Mouse (Mus musculus) layer of hippocampus, postnatal 36 days (tissue): ENCODE data around the gene Dhx16. TPM values are rescaled to one million over a fixed set of nuclear protein-coding genes. Genes with fewer than 3 reads are reported as not detected.
A peak's percentile ranks its signal among the peaks of the same experiment; 100 is the strongest.
"Not testable (repeated sequence)": the region's sequence is repeated elsewhere in the genome, so short reads cannot be mapped to it uniquely, and the experiment has no call there.

Experiments used
- DNase-seq, 2 experiments: peaks; one replicate each; pipeline ENCODE4 v3.0.0; 2022
- microRNA-seq, 2 experiments: library from miRNA; unstranded; fragments of <30 nt; microRNA quantifications; one replicate each; pipeline ENCODE4 v1.2.0; 2021
- total RNA-seq, 2 experiments: library from RNA; stranded (reverse); gene quantifications; 2 replicates each; pipeline ENCODE4 v1.2.3; 2021

Dhx16 gene
- total RNA-seq, 2 experiments from 2014 or later, result 32.0 to 37.4 TPM

DNA sequence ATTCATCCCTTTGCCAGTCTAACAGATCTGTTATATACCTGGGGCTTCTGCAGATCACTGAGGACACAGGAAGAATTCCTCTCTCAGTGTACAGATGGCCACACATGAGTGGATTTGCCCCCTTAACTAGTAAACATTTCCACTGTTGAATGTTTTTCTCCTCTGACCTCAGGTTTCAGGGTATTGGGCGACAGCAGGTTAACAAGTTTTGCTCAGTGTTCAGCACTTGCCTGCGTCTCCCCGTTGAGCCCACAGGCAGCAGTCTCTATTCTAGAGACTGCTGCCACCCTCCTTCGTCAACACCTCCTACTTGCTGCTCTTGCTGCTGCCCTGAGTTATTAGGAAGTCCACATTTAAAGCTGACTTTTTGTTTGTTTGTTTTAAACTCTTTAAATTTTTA is 42.1 kb downstream of the Dhx16 start:
- DNase-seq, result no peak

DNA sequence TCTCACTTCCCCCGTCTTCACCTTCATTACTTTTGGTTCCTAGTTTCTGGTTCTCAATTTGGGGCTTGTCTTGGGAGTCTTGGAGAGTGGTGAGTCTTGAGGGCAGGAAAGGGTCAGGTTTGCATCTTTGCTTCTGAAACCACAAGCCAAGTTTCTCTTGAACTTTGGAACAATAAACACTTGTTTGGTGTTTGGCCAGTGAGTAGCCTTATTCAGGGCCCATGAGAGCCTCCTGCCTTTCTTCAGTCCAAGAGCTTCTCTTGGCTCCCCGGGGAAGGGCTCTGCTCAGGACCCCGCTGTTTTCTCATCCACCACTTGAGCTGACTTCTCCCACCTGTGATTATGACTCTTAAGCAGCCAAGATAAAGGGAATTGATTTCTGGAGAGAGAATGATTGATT is 42.9 kb downstream of the Dhx16 start:
- DNase-seq, result no peak

DNA sequence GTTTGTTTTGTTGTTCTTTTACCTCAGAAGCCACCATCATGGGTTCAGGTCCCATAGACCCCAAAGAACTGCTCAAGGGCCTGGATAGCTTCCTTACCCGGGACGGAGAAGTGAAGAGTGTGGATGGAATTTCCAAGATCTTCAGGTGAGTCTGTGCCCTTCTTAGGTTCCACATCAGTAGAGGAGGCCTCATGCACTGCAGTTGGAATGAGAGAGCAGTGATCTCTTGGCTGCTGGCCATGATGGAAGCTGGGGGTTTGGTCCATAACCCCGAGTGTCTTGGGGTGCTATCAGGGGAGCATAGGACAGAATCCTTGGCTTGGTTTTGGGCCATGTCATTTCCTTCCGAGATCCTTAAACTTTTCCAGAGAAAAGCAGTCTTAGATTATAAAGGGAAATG is 43.7 kb downstream of the Dhx16 start:
- DNase-seq, result no peak

DNA sequence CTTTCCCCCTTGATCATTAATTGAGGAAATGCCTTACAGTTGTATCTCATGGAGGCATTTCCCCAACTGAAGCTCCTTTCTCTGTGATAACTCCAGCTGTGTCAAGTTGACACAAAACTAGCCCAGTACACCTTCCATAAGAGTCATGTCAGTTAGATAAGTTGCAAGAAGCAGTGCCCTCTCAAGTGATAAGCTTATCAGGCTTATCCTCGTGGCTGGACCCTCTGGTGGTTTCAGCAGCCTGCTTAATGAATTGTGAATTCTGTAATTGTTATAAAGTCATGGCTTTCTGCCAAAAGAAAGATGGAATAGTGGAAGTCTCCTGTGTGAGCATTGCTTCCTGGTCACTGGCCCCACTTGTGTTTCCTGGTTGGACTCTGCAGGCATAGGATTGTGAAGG is 47.9 kb downstream of the Dhx16 start:
- DNase-seq, result no peak

DNA sequence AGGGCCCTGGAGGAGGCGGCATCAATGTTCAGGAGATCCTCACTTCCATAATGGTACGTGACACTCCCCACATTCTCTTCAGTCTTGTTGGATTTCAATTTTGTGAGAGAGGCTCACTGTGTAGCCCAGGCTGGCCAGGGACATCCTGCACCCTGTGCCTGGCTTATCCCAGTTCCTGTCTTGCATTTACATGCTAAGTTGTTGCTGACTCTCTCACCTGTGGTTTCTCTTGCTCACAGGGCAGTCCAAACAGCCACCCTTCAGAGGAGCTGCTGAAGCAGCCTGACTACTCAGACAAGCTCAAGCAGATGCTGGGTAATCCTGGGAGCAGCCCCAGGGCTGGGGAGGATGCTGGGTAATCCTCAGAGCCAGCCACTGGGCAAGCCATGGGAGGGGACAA is 49.9 kb downstream of the Dhx16 start:
- DNase-seq, result no peak

DNA sequence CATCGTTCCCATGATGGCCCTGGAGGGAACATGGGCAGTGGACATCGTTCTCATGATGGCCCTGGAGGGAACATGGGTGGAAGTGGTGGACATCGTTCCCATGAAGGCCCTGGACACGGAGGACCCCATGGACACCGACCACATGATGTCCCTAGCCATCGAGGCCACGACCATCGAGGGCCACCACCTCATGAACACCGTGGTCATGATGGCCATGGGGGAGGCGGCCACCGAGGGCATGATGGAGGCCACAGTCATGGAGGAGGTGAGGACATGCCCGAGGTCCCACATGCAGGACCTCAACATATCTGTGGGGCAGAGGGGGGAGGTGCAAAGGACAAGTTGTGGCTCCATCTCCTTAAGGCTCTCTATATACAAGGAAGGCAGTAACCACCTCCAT is 51.0 kb downstream of the Dhx16 start:
- no peak for DNase-seq

DNA sequence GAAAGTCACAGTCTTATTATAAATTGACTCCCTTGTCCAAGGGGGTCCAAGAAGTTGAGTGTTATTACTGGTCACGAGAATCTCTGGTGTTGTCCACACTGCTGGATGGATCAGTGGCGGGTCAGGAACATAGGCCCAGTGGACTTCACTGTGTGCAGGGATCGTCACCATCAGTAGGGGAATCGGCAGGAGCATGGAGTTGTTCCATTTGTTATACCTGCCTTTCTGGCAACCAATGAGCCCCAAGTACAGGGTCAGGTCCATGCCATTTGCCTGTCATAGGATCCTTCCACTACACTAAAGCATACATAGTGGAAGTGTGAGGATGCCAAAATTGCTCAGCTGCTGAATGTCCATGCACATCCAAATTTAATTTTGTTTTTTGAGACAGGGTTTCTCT is 53.0 kb downstream of the Dhx16 start:
- no peak for DNase-seq

DNA sequence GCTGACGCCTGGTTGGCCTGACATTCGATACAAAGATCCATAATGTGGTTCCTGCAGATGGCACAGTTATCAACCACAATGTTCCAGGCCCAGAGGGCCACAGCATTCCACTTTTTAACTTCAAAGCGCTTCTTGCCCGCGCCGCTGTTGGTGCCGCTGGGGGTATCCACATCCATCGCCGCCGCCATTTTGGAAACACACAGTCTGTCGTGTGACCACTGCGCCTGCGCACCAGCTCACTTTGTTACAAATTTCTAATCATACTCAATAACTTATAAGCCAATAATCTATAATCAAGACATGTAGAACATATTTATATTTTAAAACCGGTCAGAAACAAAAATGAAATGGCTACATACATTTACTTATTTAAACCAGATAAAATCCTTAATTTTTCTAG is 56.1 kb downstream of the Dhx16 start:
- DNase-seq, result not testable (repeated sequence)

DNA sequence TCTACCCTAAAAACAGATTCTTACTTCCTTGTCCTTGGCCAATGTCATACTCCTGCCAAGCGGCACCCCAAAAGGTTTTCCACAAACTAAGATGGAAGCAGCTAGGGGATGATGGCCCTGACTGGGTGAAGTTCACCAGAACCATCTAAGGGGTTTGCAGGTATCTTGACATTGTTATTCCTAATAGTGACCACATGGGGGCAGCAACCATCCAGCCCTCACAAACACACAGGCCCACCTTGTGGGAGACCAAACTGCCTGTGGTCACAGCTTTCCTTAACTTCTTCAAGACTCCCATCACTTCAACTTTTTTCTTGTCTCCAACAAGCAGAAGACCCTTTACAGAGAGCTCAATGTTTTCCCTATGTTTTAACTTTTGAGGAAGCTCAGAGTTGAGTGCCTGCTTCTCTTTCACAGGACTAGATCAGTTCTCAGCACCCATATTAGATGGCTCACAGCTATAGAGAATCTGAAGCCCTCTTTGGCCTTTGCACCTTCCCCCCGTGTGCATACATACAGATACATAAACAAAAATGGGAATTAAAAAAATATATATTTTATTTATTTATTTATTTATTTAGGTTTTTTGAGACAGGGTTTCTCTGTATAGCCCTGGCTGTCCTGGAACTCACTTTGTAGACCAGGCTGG is 58.2 kb downstream of the Dhx16 start:
- DNase-seq, result peak in 1 of 2 experiments; percentile 35

DNA sequence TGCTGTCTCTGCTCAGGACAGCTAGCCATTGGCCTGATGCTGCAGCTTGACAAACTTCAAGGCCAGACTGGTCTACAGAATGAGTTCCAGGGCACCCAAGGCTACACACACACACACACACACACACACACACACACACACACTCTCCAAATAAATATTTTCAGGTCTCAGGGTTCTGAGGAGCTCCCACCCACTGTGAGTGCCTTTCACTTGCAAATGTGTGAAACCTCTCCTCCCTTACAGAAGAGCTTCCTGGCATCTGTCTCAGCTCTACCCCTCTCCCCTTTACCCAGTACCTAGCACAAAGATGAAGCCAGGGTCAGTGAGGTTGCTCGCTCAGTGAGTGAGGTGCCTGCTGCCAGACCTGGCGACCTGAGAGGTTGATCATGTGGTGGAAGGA is 59.5 kb downstream of the Dhx16 start:
- DNase-seq, result no peak

DNA sequence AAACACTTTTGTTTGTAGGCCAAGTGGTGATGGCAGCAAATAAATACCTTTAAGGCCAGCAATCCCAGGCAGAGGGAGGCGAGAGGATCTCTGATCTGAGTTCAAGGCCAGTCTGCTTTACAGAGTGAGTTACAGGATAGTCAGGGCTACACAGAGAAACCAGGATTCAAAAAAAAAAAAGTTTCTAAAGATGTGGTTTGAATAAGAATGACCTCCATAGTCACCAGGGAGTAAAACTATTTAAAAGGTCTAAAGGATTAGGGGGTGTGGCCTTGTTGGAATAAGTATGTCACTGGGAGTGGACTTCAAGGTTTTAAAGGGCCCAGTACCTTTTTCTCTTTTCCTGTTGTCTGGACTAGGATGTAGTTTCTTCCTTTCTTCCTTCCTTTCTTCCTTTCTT is 60.3 kb downstream of the Dhx16 start:
- DNase-seq, result no peak

Small RNAs within 50 kb of the gene (microRNA-seq; reads per million reads assigned to microRNA genes)
- gene Gm28033 (0 reads per million in 2 experiments), gene Mir1894 (0 to 0.30 reads per million in 2 experiments)

Other genes starting within 250 kb of the Dhx16 start
- gene Mucl3, start 236.1 kb upstream of the Dhx16 start, total RNA-seq, result not detected
- gene Vars2, start 212.2 kb upstream of the Dhx16 start, total RNA-seq, result 10 to 100 TPM; 41.8 to 43.4 TPM
- 10 to 100 TPM; 31.1 to 32.1 TPM for gene Gtf2h4, start 206.1 kb upstream of the Dhx16 start, total RNA-seq
- 10 to 100 TPM; 62.7 to 63.9 TPM for gene Ddr1, start 175.2 kb upstream of the Dhx16 start, total RNA-seq
- gene Ier3, start 58.1 kb upstream of the Dhx16 start, total RNA-seq, result 1 to 10 TPM; 4.2 to 6.5 TPM
- 100 to 1,000 TPM; 124 to 132 TPM for gene Flot1, start 56.6 kb upstream of the Dhx16 start, total RNA-seq
- gene Tubb5, start 41.5 kb upstream of the Dhx16 start, total RNA-seq, result 100 to 1,000 TPM; 360 to 381 TPM
- 10 to 100 TPM; 13.1 to 19.5 TPM for gene Mdc1, start 38.3 kb upstream of the Dhx16 start, total RNA-seq
- 1 to 10 TPM; 1.5 to 2.2 TPM for gene Nrm, start 18.5 kb upstream of the Dhx16 start, total RNA-seq
- 1 to 10 TPM; 7.4 to 9.5 TPM for gene Ppp1r18, start 14.2 kb upstream of the Dhx16 start, total RNA-seq
- 10 to 100 TPM; 56.3 to 57.9 TPM for gene 2310061I04Rik, start 17.6 kb downstream of the Dhx16 start, total RNA-seq
- gene Atat1, start 30.3 kb downstream of the Dhx16 start, total RNA-seq, result 10 to 100 TPM; 60.6 to 61.7 TPM
- gene Mrps18b, start 36.6 kb downstream of the Dhx16 start, total RNA-seq, result 10 to 100 TPM; 37.0 to 39.3 TPM
- gene Ppp1r10, start 36.6 kb downstream of the Dhx16 start, total RNA-seq, result 10 to 100 TPM; 78.6 to 82.8 TPM
- 10 to 100 TPM; 70.0 to 71.3 TPM for gene Abcf1, start 89.9 kb downstream of the Dhx16 start, total RNA-seq
- gene Gnl1, start 100.0 kb downstream of the Dhx16 start, total RNA-seq, result 100 to 1,000 TPM; 139 to 143 TPM
- 10 to 100 TPM; 47.7 to 53.8 TPM for gene Prr3, start 100.4 kb downstream of the Dhx16 start, total RNA-seq
- 1 to 10 TPM; 2.5 to 2.8 TPM for gene H2-T24, start 140.7 kb downstream of the Dhx16 start, total RNA-seq
- 1 to 10 TPM; 4.7 to 5.0 TPM for gene H2-T23, start 153.0 kb downstream of the Dhx16 start, total RNA-seq
- 10 to 100 TPM in 1 of 2 experiments, 1 to 10 TPM in 1; 9.0 to 11.0 TPM for gene H2-T22, start 162.9 kb downstream of the Dhx16 start, total RNA-seq
- gene Gm6034, start 163.1 kb downstream of the Dhx16 start, total RNA-seq, result under 1 TPM in 1 of 2 experiments, not detected in 1; 0.22 TPM
- 1 to 10 TPM; 1.2 to 1.9 TPM for gene Gm11127, start 178.6 kb downstream of the Dhx16 start, total RNA-seq
- gene Gm19684, start 241.9 kb downstream of the Dhx16 start, total RNA-seq, result under 1 TPM in 1 of 2 experiments, not detected in 1; 0.23 TPM
- not detected for gene Gm7030, start 249.6 kb downstream of the Dhx16 start, total RNA-seq